In the genomic region with DNA sequence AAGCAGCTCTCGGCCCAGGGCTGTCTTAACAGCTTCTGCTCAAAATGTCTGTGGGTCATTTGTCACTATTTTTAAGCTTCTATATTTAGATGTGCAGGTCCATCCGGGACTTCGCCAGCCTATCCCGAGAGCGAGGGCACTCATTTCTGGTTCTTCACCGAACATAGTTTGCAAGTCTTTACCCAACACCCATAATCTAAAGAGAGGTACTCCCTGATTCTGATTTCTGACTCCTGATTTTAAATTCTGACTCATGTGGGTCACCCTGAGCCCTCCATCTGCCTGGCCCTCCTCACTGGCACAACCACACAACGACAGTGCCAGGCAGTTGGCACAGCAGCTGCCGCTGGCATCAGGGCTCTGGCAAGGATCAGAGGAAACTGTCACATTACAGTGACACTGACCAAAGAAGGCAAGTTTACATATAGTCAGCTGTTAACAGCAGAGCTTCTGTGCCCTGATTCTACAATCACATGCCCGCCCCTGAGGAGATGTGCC, we compare ENCODE assay signal across 8 mouse cellular contexts.
DNase-seq lines count a peak whose midpoint lies in the region; ATAC-seq and TF ChIP-seq lines count a peak whose summit lies in the region.

No protein-coding gene starts in this region.

- no peaks in the 10 kb centered on the region for H3K9me3 ChIP-seq in heart, embryonic 15.5 days (replicated peaks)
- no peaks in the 10 kb centered on the region for H3K9me3 ChIP-seq in lung, postnatal 0 days (ENCODE audit: low read length)
- H3K9me3 ChIP-seq in kidney, embryonic 14.5 days (ENCODE audit: control insufficient read depth, low read length) = no peaks in the 10 kb centered on the region

- ATAC-seq in heart, embryonic 15.5 days (replicated peaks; ENCODE audit: insufficient number of reproducible peaks, insufficient read depth, low FRiP score, low read depth) = peak; percentile 59; the same call in 1 of the 2 replicates
- ATAC-seq in lung, postnatal 0 days = no peak
- ATAC-seq in CD4-positive, CD25-positive, alpha-beta regulatory T cell, adult 4 months = no peak
- no peak for ATAC-seq in kidney, embryonic 14.5 days (ENCODE audit: low FRiP score, low TSS enrichment)

- 41% methylated on average over 9 of the region's 9 CpGs for WGBS in heart, embryonic 15.5 days
- WGBS in lung, postnatal 0 days = 76% methylated on average over 9 of the region's 9 CpGs
- 87% methylated on average over 9 of the region's 9 CpGs for WGBS in kidney, embryonic 14.5 days

- peak overlapping the region; percentile 48 for H3K4me2 ChIP-seq in heart, embryonic 15.5 days
- H3K4me2 ChIP-seq in lung, postnatal 0 days (replicated peaks; ENCODE audit: low read depth, low read length) = no peak overlapping the region
- H3K4me2 ChIP-seq in kidney, embryonic 14.5 days (replicated peaks; ENCODE audit: low read depth, low read length) = no peak overlapping the region

- H3K4me3 ChIP-seq in heart, embryonic 15.5 days = no peak overlapping the region
- H3K4me3 ChIP-seq in lung, postnatal 0 days (ENCODE audit: low read depth, low read length) = no peak overlapping the region
- no peak overlapping the region for H3K4me3 ChIP-seq in kidney, embryonic 14.5 days (ENCODE audit: low read length)

- peaks cover 4% of the 10 kb centered on the region; the same call in 1 of the 2 replicates for H3K36me3 ChIP-seq in heart, embryonic 15.5 days
- no peaks in the 10 kb centered on the region for H3K36me3 ChIP-seq in lung, postnatal 0 days (ENCODE audit: insufficient read depth, low read length)
- no peaks in the 10 kb centered on the region; the same call in 1 of the 2 replicates for H3K36me3 ChIP-seq in kidney, embryonic 14.5 days (ENCODE audit: control insufficient read depth, insufficient read depth, low read length)

- peak overlapping the region; percentile 22; the same call in 1 of the 2 replicates for H3K9ac ChIP-seq in heart, embryonic 15.5 days
- no peak overlapping the region for H3K9ac ChIP-seq in lung, postnatal 0 days (replicated peaks; ENCODE audit: low read depth)
- no peak overlapping the region for H3K9ac ChIP-seq in kidney, embryonic 14.5 days (ENCODE audit: low read depth, low read length)

- no peak for TF ChIP-seq CTCF in lung, postnatal 0 days (IDR thresholded peaks at IDR 0.05)

- H3K27ac ChIP-seq in heart, embryonic 15.5 days = peak overlapping the region; percentile 92
- H3K27ac ChIP-seq in lung, postnatal 0 days (ENCODE audit: low read length) = peak overlapping the region; percentile 68
- no peak overlapping the region for H3K27ac ChIP-seq in kidney, embryonic 14.5 days (ENCODE audit: low read depth, low read length)

- no peaks in the 10 kb centered on the region for H3K27me3 ChIP-seq in heart, embryonic 15.5 days
- no peaks in the 10 kb centered on the region for H3K27me3 ChIP-seq in lung, postnatal 0 days (replicated peaks; ENCODE audit: insufficient read depth, low read length)
- H3K27me3 ChIP-seq in kidney, embryonic 14.5 days (ENCODE audit: control insufficient read depth, insufficient read depth, low read length) = no peaks in the 10 kb centered on the region

- DNase-seq in thymus, postnatal 4 days = peak; percentile 6
- DNase-seq in thymus, adult 18-20 months = no peak
- peak; percentile 26 to 84 for DNase-seq in cerebellum, postnatal 4 days (ENCODE audit: low spot score in 2 of 2)
- DNase-seq in lung, postnatal 0 days (ENCODE audit: low spot score) = no peak
- no peak for DNase-seq in thymus, postnatal 36 days

- H3K4me1 ChIP-seq in heart, embryonic 15.5 days (replicated peaks) = peaks cover 26% of the 10 kb centered on the region
- peaks cover 9% of the 10 kb centered on the region for H3K4me1 ChIP-seq in lung, postnatal 0 days (ENCODE audit: insufficient read depth, low read depth, low read length)
- H3K4me1 ChIP-seq in kidney, embryonic 14.5 days (ENCODE audit: control insufficient read depth, insufficient read depth, low read length) = no peaks in the 10 kb centered on the region; the same call in 1 of the 2 replicates

- no peak for TF ChIP-seq EP300 in lung, postnatal 0 days (IDR thresholded peaks at IDR 0.05)

Comparison
In these comparisons a context has a peak if more than half of its experiments do, and no peak if none do; other contexts are left out.
1. DNase-seq: peak in thymus, postnatal 4 days (single experiment) and cerebellum, postnatal 4 days (2 of 2); none in thymus, adult 18-20 months (0 of 2), lung, postnatal 0 days (single experiment) and thymus, postnatal 36 days (0 of 2).